Mouse (Mus musculus): ENCODE measurements around the gene Stam. TPM values are rescaled to one million over a fixed set of nuclear protein-coding genes. Genes with fewer than 3 reads are reported as not detected.
"Not testable (repeated sequence)": the region's sequence is repeated elsewhere in the genome, so short reads cannot be mapped to it uniquely, and the experiment has no call there.

Stam gene
- polyA plus RNA-seq, 1 experiment from 2014 or later = 97.8 TPM

DNA sequence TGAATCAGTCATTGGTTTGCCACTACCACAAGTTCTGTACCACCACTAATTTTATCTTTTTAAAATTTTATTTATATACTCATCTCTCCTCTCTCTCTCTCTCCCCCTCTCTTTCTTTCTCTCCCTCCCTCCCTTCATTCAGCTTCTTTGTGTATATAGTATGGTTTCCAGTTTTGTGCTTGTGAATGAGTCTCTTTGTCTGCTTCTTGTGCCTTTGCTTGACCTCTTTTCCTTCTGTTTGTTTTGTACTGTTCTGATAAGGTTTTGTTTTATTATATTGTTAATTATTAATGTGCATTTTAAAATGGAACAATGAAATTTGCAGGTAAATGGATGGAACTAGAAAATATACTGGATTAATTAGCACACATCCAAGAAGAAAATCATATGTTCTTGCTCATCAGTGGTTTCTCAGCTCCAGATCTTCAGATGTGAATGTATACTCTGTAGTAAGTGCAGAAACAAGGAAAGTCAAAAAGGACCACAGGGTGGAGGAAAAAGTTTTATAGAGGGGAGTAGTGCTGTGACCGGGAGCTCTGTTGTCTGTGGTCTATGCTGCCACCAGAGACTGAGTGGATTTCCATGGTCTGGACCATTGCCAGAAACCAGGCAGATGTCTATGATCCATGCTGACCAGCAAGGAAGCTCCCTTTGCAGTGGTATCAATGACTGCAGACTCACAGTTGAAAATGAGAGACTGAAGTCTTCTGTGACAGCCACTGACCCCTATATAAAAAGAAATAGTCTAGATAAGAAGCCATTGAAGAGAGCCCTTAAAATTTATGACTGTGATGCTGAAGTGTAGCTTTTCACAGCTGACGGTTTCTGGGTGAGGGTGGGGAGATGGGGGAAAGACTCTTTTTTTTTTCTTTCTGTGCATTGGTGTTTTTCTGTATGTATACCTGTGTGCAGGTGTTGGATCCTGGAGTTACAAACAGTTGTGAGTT is 7.9 kb upstream of the Stam start:
- Histone ChIP-seq H3K27me3 (no peaks in the 10 kb centered on the region), H3K4me2 (no peak overlapping the region), H3K36me3 (replicated peaks) (no peaks in the 10 kb centered on the region), H3K4me1 (no peaks in the 10 kb centered on the region), H3K27ac (no peak overlapping the region), H3K9me3 (no peaks in the 10 kb centered on the region), H3K9ac (no peak overlapping the region), H3K4me3 (replicated peaks) (no peak overlapping the region)
- no peak for ATAC-seq (ENCODE audit: low FRiP score)
- whole genome bisulfite sequencing = 79% methylated on average over 2 of the region's 2 CpGs

DNA sequence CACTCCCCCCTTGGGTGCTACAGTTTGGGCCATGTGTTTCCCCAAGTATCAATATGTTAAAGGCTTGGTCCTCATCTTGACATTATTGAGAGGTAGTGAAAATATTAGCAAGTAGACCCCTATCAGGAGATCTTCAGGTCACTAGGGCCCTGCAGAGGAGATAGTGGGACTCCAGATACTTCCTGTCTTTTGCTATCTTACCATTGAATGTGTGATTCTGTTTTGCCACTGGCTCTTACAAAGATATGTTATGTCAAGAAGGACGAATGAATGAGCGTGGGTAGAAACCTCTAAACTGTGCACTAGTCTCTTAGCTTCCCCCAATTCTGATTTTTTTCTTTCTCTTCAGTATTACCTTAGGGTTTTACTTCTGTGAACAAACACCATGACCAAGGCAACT is 4.9 kb upstream of the Stam start:
- ATAC-seq (ENCODE audit: low FRiP score) = no peak
- Histone ChIP-seq H3K27me3 (no peaks in the 10 kb centered on the region), H3K36me3 (replicated peaks) (no peaks in the 10 kb centered on the region), H3K9ac (no peak overlapping the region), H3K4me1 (peaks cover 6% of the 10 kb centered on the region), H3K4me3 (replicated peaks) (no peak overlapping the region), H3K4me2 (no peak overlapping the region), H3K9me3 (no peaks in the 10 kb centered on the region), H3K27ac (no peak overlapping the region)
- 76% methylated on average over 2 of the region's 2 CpGs for WGBS

DNA sequence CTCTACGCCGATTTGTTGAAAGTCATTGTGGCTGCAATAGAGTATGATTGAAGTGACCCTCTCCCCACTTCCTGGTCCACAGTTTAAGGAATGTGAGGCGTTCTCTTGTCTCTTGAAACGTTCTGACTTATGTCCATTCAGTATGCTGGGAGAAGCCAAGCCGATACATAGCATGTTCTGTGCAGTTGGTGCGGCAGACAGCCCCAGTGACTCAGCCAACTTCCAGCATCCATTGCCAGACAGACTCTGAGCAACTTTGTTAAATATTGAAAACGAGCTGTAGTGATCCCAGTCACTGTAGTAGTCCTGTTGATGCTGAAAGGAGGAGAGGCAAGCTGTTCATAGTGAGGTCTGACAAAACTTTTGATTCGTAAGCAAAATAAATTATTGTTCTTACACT is 3.4 kb upstream of the Stam start:
- no peak overlapping the region for H3K9ac ChIP-seq
- H3K27ac ChIP-seq = no peak overlapping the region
- no peaks in the 10 kb centered on the region for H3K27me3 ChIP-seq
- no peak for ATAC-seq (ENCODE audit: low FRiP score)
- no peaks in the 10 kb centered on the region for H3K9me3 ChIP-seq
- no peaks in the 10 kb centered on the region for H3K36me3 ChIP-seq (replicated peaks)
- H3K4me1 ChIP-seq = peaks cover 13% of the 10 kb centered on the region
- H3K4me3 ChIP-seq (replicated peaks) = no peak overlapping the region
- H3K4me2 ChIP-seq = no peak overlapping the region
- WGBS = 85% methylated on average over 8 of the region's 8 CpGs

DNA sequence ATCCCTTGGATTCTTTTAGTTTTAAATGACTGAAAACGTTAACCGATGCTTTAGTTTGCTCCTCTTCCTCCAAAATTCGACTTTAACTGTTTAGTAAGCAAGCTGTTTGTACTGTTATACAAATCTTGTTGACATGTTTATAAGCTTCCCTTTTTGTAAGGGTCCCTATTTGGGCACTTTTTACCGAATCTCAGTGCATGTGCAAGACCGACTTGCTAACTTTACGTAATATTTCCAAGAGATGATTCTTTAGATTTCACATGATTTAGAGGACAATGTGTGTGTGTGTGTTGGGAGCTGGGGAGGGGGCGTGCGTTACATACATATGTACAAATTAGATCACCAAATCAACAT is 913 bp upstream of the Stam start:
- Histone ChIP-seq H3K36me3 (replicated peaks) (no peaks in the 10 kb centered on the region), H3K9me3 (no peaks in the 10 kb centered on the region), H3K4me2 (peak overlapping the region; percentile 59), H3K9ac (peak overlapping the region; percentile 90), H3K27me3 (no peaks in the 10 kb centered on the region), H3K4me1 (peaks cover 23% of the 10 kb centered on the region), H3K4me3 (replicated peaks) (peak overlapping the region; percentile 65), H3K27ac (peak overlapping the region; percentile 94)
- ATAC-seq (ENCODE audit: low FRiP score) = no peak
- 23% methylated on average over 8 of the region's 8 CpGs for WGBS

DNA sequence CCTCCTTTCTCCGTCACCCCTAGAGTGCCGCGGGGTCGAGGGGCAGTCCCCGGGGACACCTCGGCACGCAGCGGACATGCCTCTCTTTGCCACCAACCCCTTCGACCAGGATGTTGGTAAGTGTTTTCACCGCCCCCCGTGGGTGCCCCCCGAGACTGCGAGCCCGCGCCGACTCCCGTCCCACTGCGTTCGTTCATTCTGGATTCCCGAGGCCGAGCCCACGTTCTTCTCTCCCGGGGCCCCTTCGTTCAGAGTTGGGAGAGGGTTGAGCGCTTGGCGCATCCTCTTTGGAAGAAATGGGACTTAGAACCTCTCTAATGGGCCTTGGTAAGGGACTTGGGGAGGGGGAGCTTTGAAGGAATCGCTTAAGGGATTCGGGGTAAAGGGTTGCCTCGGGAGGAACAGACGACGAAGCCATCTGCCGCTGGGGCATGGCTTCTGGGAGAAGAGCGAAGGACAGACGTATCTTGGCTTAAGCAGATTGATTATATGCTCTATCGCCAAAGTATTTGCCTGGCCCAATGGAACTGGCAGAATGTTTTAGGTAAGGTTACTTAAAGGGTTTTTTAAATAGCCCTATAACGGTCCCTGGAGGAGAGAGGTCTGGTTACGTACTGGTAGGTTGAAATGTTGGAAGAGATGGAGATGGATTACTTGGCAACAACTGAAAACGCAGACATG is 463 bp downstream of the Stam start:
- Histone ChIP-seq H3K4me2 (peak overlapping the region; percentile 59), H3K36me3 (replicated peaks) (no peaks in the 10 kb centered on the region), H3K27me3 (no peaks in the 10 kb centered on the region), H3K27ac (peak overlapping the region; percentile 94), H3K9me3 (no peaks in the 10 kb centered on the region), H3K4me1 (peaks cover 23% of the 10 kb centered on the region), H3K9ac (peak overlapping the region; percentile 90), H3K4me3 (replicated peaks) (peak overlapping the region; percentile 65)
- no peak; the same call in 1 of the 2 replicates for ATAC-seq (ENCODE audit: low FRiP score)
- under 1% methylated on average over 38 of the region's 38 CpGs for WGBS

DNA sequence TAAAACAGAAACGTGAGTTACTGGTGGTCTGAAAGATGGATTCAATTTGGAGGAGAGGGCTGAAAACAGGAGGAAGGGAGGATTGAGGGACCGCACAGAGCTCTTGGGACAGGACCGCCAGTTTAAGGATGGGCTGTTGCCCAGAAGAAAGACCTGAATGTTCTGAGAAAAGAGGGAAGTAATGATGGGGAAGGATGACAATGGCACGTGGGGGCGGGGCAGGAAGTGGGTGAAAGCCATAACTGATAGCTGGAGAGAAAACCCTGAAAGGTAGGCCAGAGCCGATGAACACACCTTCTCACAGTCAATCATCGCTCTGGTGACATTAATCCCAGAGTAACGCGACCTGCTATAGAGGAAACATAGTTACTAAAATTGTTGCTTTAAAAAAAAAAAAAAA is 4.6 kb downstream of the Stam start:
- H3K27ac ChIP-seq; H3K36me3 ChIP-seq (replicated peaks); H3K27me3 ChIP-seq; ATAC-seq (ENCODE audit: low FRiP score); H3K9ac ChIP-seq; H3K4me3 ChIP-seq (replicated peaks); H3K4me2 ChIP-seq; H3K9me3 ChIP-seq: not testable (repeated sequence)
- peaks cover 17% of the 10 kb centered on the region for H3K4me1 ChIP-seq
- 93% methylated on average over 9 of the region's 9 CpGs for WGBS

DNA sequence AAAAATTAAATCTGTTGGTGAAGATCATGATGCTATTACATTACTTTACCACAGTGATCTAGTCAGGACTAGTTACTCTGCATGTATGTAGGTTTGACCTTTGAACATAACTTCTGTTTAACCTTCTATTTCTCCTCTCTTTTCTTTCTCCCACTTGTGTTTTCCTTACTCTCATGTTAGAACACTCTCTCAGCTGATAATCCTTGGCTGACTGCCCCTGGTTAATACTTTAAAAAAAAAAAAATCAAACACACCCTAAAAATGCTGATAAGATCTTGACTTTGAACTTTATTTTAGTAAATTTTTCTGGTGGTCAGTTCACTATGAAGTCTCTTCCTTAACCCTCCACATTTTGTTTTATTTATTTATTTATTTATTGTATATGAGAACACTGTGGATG is 26.6 kb downstream of the Stam start:
- Histone ChIP-seq H3K4me2 (no peak overlapping the region), H3K27me3 (no peaks in the 10 kb centered on the region), H3K27ac (no peak overlapping the region), H3K36me3 (replicated peaks) (peaks cover 19% of the 10 kb centered on the region), H3K9me3 (peaks cover 6% of the 10 kb centered on the region; the same call in 1 of the 2 replicates), H3K9ac (no peak overlapping the region), H3K4me3 (replicated peaks) (no peak overlapping the region), H3K4me1 (no peaks in the 10 kb centered on the region)
- ATAC-seq (ENCODE audit: low FRiP score) = no peak

DNA sequence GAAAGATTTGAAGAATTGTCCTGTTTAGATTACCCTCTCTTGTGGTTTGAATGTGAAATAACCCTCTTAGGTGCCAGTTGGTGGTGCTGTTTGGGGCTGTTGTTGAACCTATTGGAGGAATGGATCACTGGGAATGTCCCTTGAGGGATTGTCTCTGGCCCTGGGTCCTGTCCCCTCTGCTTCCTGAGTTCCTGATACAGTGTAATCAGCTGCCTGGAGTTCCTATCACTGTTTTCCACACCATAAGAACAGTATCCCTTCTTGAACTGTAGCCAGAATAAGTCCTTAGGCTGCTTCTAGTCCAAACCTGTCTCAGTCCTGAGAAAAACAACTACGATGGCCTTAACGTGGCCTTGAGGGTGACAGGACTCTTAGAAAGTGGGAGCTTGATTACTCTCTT is 28.7 kb downstream of the Stam start:
- Histone ChIP-seq H3K27ac (no peak overlapping the region), H3K4me1 (no peaks in the 10 kb centered on the region), H3K9me3 (no peaks in the 10 kb centered on the region), H3K9ac (no peak overlapping the region), H3K36me3 (replicated peaks) (peaks cover 10% of the 10 kb centered on the region), H3K4me2 (no peak overlapping the region), H3K4me3 (replicated peaks) (no peak overlapping the region), H3K27me3 (no peaks in the 10 kb centered on the region)
- no peak for ATAC-seq (ENCODE audit: low FRiP score)
- 94% methylated on average over 2 of the region's 2 CpGs for WGBS

DNA sequence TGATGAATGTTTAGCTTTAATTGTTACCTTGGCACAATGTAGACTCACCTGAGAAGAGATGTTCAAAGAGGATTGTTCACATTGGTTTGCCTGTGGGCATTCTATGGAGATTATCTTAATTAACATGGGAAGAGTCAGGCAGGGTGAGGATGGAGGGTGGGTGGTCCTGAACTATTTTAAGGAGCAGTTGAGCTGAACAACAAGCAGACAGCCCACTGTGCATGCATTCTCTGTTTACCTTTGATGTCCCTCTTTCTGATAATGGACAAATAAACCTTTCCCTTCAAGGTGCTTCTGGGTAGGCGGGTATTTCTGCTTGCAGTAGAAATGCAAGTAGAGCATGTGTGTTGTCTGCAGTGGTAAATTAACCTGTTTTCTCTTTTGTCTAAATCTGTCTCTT is 30.0 kb downstream of the Stam start:
- Histone ChIP-seq H3K4me1 (no peaks in the 10 kb centered on the region), H3K9ac (no peak overlapping the region), H3K4me2 (no peak overlapping the region), H3K27me3 (no peaks in the 10 kb centered on the region), H3K4me3 (replicated peaks) (no peak overlapping the region), H3K27ac (no peak overlapping the region), H3K9me3 (no peaks in the 10 kb centered on the region), H3K36me3 (replicated peaks) (peaks cover 10% of the 10 kb centered on the region)
- ATAC-seq (ENCODE audit: low FRiP score) = no peak
- 85% methylated on average over 1 of the region's 1 CpGs for WGBS

DNA sequence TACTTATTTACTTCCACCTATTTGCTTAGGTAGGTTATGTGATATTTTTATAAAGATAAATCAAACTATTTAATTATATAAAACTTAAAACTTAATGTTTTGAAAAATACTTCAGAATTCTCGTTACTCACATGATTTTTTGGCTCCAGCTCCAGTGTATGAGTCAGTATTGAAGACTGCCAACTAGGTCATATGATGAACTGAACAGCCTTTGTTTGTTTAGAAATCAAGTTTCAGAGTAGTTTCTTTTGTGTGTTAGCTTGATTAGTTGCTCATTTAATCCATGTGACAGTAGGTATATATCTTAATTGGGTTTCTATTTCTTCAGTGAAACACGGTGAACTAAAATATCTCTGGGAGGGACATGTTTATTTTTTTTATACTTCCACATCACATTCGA is 33.8 kb downstream of the Stam start:
- ATAC-seq (ENCODE audit: low FRiP score) = no peak
- Histone ChIP-seq H3K27me3 (no peaks in the 10 kb centered on the region), H3K4me3 (replicated peaks) (no peak overlapping the region), H3K36me3 (replicated peaks) (peaks cover 10% of the 10 kb centered on the region), H3K27ac (no peak overlapping the region), H3K9ac (no peak overlapping the region), H3K4me2 (no peak overlapping the region), H3K9me3 (no peaks in the 10 kb centered on the region), H3K4me1 (no peaks in the 10 kb centered on the region)
- WGBS = 85% methylated on average over 3 of the region's 3 CpGs

DNA sequence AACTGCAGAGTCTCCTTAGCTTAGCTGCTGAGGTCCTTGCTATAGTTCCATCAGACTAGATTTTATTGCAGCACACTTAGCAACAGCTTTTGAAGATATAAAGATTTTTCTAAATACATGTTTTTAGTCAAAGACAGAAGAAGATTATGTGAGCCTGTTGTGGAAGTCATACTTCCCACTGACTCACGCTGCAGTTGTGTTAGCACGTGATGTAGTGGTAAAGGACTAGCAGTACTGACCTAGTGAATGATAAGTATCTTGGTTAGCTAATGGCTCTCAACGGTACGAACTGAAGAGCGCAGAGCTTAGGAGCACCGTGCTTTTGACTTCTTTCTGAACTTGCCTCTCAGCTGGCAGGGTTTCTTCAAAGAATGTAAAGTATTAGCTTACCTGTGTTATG is 52.5 kb downstream of the Stam start:
- Histone ChIP-seq H3K36me3 (replicated peaks) (peaks cover 21% of the 10 kb centered on the region), H3K27me3 (no peaks in the 10 kb centered on the region), H3K9me3 (no peaks in the 10 kb centered on the region), H3K27ac (no peak overlapping the region), H3K4me1 (0 out of 2 replicates have a peak, but pooled peaks cover 5% of the 10 kb centered on the region), H3K4me3 (replicated peaks) (no peak overlapping the region), H3K9ac (no peak overlapping the region), H3K4me2 (no peak overlapping the region)
- ATAC-seq (ENCODE audit: low FRiP score) = no peak
- WGBS = 93% methylated on average over 6 of the region's 6 CpGs

DNA sequence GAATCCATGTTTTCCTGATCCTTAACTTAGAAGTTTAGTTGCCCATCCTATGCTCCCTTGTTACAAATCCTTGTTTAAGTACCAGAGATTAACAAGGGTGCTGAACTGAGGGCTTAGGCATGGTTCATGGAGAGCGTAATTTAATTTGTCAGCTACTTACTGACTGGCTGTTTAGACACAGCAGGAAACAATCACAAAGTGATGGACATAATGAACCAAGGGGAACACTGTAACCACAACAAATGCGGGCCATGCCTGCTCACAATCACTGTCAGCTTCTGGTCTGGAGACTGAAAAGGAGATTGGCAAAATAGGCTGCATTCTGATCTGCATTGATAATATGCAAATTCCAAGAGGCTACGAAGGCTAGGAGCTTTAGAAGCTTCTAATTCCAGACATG is 53.7 kb downstream of the Stam start:
- 28% methylated on average over 3 of the region's 3 CpGs for WGBS
- peaks cover 30% of the 10 kb centered on the region for H3K36me3 ChIP-seq (replicated peaks)
- no peak for ATAC-seq (ENCODE audit: low FRiP score)

More for the DNA sequence above, 53.7 kb downstream of the Stam start:
- Histone ChIP-seq H3K4me1 (0 out of 2 replicates have a peak, but pooled peaks cover 5% of the 10 kb centered on the region), H3K27ac (no peak overlapping the region), H3K9ac (no peak overlapping the region), H3K9me3 (no peaks in the 10 kb centered on the region), H3K4me2 (no peak overlapping the region), H3K27me3 (no peaks in the 10 kb centered on the region), H3K4me3 (replicated peaks) (no peak overlapping the region)
